Mouse (Mus musculus): Measurements from ENCODE around the gene Dmrta1.

DNA sequence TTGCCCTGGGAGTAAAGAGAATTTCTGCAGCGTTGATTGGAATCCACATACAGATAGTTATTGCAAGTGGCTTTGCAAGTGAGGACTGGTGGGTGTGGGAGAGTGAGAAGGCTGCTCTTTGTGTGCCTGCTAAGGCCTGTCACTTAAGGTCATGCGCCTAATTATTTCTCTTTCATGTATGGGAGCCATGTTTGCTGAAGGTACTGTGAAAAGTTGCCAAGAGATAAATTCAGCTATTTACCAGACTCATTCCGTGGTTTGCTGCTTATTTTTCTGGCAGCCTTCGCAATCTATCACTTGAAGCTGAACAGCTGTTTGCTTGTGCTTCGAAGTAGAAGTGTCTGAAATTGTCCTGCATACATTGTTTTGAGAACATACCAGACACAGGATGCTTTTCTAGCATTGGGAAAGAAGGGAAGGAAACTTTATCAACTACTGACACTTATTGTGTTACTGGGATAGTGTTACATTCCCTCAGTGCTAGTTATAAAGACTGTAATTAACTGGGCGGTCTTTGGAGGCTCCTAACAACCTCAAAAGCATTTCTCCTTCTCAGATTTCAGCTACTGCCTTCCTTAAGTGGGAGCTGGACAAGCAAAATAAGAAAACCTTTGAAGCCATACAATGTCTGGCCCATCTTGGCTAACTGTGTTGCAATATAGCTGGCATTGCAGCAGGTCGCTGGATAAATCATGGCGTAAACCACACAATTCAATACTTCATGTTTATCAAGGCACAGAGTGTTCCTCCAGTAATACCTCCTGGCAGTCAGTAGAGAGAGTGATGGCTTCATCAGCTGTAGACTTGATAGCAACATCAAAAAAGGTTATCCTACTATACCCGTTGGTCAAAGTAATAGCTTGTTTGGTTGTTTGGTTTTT is 34.8 kb upstream of the Dmrta1 start:
- TF ChIP-seq CTCF (IDR thresholded peaks at IDR 0.05; ENCODE audit: extremely low read depth, insufficient read depth, insufficient read length, insufficient replicate concordance) (no peak), POLR2A (IDR thresholded peaks at IDR 0.05; ENCODE audit: low read depth, low read length) (no peak)

Measured in spleen, adult 2 months (tissue).